Mouse (Mus musculus) right cerebral cortex, postnatal 36 days (tissue): Measurements from ENCODE around the gene Cyp2d10.
"Not testable (repeated sequence)": the region's sequence is repeated elsewhere in the genome, so short reads cannot be mapped to it uniquely, and the experiment has no call there.

Experiments
- DNase-seq, 2 experiments: peaks; one replicate each; pipeline ENCODE4 v3.0.0; 2022; ENCODE audit warnings: low spot score in 2 of 2, mixed read lengths in 1 of 2

The Cyp2d10 gene

GRCm38 (mm10) chr15:82401516-82401915 is 5.5 kb downstream of the Cyp2d10 start:
- no peak for DNase-seq

DNA sequence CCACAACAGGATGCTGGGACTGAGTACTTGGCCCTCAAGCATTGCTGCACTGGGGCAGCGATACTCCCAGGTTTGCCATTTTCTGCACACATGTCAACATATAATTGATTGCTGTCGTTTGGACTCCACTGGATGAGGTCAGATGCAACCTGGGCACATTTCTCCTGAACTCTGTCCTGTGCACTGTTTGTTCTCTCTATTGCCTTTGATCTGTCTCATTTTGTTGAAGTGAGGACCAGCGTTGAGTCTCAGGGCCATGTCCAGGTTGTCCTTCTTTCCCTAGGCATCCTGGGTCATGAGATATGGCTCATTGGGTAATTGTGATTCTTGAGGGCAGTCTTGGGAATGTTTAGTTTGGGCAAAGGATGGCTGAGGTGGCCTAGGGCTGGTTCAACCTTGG is 11.0 kb downstream of the Cyp2d10 start:
- not testable (repeated sequence) for DNase-seq

DNA sequence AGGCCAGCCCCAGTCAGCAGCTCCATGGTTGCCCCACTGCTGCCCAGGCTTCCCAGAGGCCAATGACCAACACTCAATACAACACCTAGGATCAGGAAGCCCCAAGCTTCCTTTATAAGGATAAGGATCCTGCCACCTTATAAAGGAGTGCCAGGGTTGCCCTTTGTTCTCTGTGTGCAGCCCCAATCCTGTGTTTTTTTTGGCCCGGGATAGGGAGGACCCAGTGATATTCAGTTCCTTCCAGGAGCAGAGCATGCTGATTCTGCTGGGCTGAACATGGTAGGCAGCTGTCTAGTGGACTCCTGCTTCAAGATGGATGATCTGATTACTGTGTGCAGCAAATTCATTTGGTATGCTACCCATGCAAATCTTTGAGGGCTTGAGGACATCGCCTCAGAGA is 13.1 kb downstream of the Cyp2d10 start, which contains the start of gene Cyp2d11:
TSS of gene Cyp2d11 (minus strand) at position 101 of the 400 bp plus-strand sequence.
- not testable (repeated sequence) for DNase-seq

- not testable (repeated sequence) for DNase-seq
Observed at GRCm38 (mm10) chr15:82389916-82390315, 17.1 kb downstream of the Cyp2d10 start.

DNA sequence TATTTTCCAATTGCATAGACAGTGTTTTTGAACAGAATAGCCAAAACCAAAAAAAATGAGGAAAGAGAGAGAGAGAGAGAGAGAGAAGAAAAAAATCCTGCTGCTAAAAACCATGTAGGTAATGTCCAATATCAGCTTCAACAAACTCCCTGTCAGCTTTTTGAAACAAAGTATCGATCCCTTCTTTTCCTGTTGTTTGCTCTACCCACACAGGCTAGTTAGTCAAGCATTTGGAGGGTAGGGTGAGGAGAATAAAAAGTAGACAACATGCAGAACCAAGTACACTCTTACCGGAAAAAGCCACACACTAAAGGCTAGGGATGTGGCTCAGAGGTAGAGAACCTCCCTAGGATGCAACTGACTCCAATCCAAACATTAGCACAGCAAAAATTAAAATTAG is 21.3 kb downstream of the Cyp2d10 start:
- no peak for DNase-seq

DNA sequence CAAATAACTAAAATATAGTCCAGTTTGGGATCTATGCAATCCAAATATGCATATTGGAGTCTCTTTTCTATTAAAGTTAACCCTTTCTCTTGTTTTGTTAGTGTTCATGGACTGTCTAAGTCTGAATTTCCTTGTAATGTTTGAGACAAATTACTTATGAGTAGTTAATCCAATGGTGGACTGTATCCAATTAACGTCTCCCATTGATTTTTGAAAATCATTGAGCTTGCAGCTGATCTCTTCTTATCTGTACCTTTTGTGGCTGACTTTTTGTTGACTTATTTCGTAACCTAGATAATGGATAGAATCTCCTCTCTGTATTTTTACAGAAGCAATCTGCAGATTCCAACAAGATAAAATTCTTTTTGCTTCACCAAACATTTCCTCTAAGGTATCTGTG is 24.6 kb downstream of the Cyp2d10 start:
- DNase-seq, result no peak

GRCm38 (mm10) chr15:82380714-82381062 is 26.3 kb downstream of the Cyp2d10 start:
- no peak for DNase-seq

DNA sequence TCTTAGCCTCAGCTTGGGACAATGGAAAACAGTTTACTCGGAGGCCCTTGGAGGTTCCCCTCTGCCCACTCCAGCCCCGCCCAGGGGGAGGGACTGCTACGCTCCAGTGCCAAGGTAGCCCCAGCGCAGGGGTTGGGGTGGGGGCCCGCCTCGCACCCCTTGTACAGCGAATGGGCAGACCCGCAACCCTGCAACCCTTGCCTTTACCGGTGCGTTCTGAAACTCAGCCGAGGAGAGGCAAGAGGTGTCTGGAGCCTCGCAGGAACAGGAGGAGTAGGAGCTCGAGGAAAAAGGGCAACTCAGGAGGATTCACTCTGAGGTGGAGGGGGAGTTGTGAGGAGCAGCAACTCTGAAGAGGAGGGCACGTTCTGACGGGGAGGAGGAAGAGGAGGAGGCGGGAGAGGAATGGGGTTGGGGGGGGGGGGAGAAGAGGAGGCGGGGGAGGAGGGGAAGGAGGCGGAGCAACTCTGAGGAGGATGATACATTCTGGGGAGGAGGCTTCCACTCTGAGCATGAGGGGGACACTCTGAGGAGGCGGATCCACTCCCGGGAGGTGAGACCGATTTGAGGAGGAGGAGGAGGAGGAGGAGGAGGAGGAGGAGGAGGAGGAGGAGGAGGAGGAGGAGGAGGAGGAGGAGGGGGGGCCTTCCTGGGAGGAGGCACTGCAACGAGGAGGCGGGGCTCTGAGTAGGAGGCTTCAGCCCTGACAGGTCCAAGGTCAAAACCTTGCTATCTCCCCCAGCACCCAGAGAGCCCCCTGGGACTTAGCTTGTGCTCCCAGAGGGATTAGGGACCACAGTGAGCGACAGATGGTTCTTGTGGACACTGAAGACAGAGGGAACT is 26.9 kb downstream of the Cyp2d10 start, which contains the start of gene Cyp2d22:
TSS of gene Cyp2d22 (minus strand) at position 390 of the 843 bp plus-strand sequence.
- DNase-seq, result peak in 1 of 2 experiments; percentile 10

GRCm38 (mm10) chr15:82379511-82379870 is 27.5 kb downstream of the Cyp2d10 start:
- no peak for DNase-seq

GRCm38 (mm10) chr15:82378261-82379180 is 28.5 kb downstream of the Cyp2d10 start:
- DNase-seq, result no peak

- no peak for DNase-seq
Observed at GRCm38 (mm10) chr15:82377701-82378100, 29.3 kb downstream of the Cyp2d10 start.

GRCm38 (mm10) chr15:82376393-82377138 is 30.4 kb downstream of the Cyp2d10 start:
- DNase-seq, result peak; percentile 23 to 31

DNA sequence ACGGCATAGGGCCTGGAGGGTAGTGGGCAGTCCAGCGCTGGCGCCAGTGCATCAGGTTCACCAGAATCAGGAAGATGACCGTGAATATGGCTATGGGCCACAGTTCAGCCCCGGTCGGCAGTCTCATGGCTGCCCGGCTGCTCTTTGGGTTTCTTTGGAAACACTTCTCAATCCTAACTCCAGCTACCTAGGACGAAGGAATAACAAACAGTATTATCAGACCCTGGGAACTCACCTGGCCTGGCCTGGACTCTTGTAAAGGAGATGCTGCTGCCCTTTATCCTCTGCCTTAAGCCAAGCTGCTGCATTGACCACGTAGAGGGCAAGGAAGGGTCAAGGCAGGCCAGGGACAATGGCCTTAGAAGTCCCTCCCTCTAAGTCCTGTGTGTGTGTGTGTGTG is 31.1 kb downstream of the Cyp2d10 start:
- DNase-seq, result no peak

DNA sequence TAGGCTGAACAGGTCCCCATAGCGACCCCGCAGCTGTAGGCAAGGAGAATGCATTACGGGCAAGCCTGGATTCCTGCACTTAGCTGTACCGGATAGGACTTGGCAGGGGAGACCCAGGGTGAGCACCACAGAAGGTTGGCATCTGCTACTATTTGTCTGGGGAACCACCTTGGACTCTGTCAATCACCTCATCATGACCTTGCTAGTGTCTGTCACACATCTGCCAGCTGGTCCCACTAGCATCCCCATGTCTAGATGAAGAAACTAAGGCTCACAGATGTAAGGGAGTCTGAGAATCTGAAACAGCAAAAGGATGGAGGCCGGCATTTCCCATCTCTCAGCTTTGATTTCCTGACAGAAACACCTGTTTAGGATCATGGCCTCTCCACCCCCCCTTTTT is 32.6 kb downstream of the Cyp2d10 start:
- no peak for DNase-seq

GRCm38 (mm10) chr15:82372991-82373390 is 34.0 kb downstream of the Cyp2d10 start:
- no peak for DNase-seq

DNA sequence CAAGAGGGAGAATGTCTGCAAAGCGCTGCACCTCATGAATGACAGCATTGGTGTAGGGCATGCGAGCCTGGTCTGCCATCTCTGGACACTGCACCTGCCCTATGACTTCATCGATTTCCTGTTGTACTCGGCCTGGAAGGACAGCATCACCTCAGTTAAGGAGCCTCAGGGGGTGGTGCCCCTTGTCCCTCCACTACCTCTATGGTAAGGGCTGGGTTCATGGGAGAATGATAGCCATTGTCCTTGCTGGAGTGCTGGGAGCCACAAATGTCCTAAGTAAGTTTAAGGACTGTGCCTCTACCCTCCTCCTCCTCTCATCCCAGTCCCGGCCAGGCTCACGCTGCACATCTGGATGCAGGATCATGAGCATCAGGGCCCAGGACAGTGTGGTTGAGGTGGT is 34.5 kb downstream of the Cyp2d10 start:
- DNase-seq, result no peak

DNA sequence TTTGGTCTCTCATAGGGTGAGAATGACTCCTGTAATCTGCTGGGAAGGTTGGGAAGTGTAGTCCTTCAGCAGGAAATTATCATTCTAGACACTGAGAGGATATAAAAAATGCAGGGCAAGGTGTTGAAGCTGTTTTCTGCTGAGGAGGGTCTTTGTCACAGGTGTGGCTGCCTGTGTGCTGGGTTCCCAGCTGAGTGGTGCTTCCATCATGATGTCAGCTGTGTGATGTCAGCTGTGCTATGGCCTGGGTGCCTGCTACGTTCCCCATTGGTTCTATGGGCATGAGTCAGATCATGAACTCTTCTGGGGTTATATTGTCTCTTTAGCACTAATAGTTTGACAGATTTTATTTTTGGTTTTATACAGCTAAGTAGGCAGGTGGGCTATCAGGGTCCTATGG is 38.1 kb downstream of the Cyp2d10 start:
- DNase-seq, result no peak

GRCm38 (mm10) chr15:82368146-82368545 is 38.8 kb downstream of the Cyp2d10 start:
- DNase-seq, result no peak

DNA sequence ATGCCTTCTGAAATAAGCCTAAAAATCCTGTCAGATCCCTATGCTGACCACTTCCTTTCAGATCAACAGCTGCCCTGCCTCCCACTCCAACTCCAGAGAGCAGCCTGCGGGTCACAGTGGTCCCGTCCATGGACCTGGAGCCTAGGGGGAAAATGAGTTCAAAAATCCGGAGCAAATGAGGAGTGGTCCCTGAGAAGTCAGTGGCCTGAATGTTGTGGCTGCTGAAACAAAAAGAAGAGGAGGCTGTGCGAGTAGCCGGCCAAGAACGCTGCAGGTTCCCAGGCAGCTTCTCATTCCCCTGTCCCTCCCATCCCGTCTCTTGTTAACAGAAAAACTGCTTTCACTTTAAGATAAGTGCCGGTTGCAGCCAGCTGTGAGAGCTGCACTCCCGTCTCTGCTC is 42.4 kb downstream of the Cyp2d10 start:
- DNase-seq, result not testable (repeated sequence)

GRCm38 (mm10) chr15:82363801-82364200 is 43.2 kb downstream of the Cyp2d10 start:
- DNase-seq, result not testable (repeated sequence)

- no peak for DNase-seq
Observed at GRCm38 (mm10) chr15:82362234-82362633, 44.8 kb downstream of the Cyp2d10 start.
